Mouse (Mus musculus) kidney, adult 2 months (tissue): Measurements from ENCODE around the gene Slc25a44.

Source experiments
- CTCF ChIP-seq: fragments of 200-500 bp; conservative IDR thresholded peaks from 2 replicates; pipeline ENCODE4 v1.5.1; 2011; ENCODE audit warnings: low read depth, mild to moderate bottlenecking, control low read depth, low read length, moderate library complexity, mixed read lengths; ENCODE audit not compliant: insufficient read depth, insufficient read length
- POLR2A ChIP-seq: fragments of 200-500 bp; IDR thresholded peaks from one replicate; pipeline ENCODE4 v1.6.1; 2011; ENCODE audit warnings: low read depth, low read length, control low read depth

DNA sequence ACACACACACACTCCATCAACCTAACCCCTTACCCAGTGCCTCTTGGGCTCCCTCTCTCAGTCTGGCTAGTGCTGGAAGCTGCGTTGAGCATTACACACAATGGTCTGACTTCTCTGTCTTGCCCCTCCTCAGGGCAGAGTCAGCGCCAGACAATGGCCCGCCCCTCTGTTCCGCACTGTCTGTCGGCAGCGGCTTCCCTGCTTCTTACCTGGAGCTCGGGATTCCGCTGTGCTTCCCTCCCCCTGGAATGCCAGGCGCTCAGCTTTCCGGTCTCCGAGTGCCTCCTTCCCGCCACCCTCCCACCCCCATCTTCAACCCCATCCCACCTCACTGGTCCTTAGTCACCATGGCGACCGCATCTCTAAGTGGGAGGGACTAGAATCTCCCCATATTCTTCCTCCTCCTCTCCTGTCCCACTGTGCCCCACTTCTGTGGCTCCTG lies 33.9 kb upstream of the Slc25a44 start:
- TF ChIP-seq POLR2A = no peak
- no peak for TF ChIP-seq CTCF
